Mouse (Mus musculus) embryonic facial prominence, embryonic 14.5 days (tissue): Measurements from ENCODE around the gene Rps15. TPM values are rescaled to one million over a fixed set of nuclear protein-coding genes. Genes with fewer than 3 reads are reported as not detected.

Experiments used
- ATAC-seq: fragments of 200-750 bp; cut with Nextera tagmentation; 2 replicates; pipeline ENCODE4 v1.8.0; 2017; ENCODE audit warnings: low read depth, moderate number of reproducible peaks, moderate TSS enrichment
- DNase-seq: peaks from one replicate; pipeline ENCODE4 v3.0.0-alpha.2; 2015; ENCODE audit warnings: low spot score
- H3K27ac ChIP-seq: fragments of 300-500 bp; sonication (generic); replicated peaks from 2 replicates; pipeline ENCODE4 v1.5.1; 2014; ENCODE audit warnings: low read depth, mild to moderate bottlenecking, low read length, moderate library complexity
- H3K27me3 ChIP-seq: fragments of 300-500 bp; sonication (generic); replicated peaks from 2 replicates; pipeline ENCODE4 v1.6.1; 2014; ENCODE audit warnings: low read length; ENCODE audit not compliant: control insufficient read depth, insufficient read depth
- H3K36me3 ChIP-seq: fragments of 300-500 bp; sonication (generic); 2 replicates; pipeline ENCODE4 v1.6.1; 2014; ENCODE audit warnings: low read length, mixed read lengths; ENCODE audit not compliant: control insufficient read depth, insufficient read depth
- H3K4me1 ChIP-seq: fragments of 300-500 bp; sonication (generic); 2 replicates; pipeline ENCODE4 v1.6.1; 2014; ENCODE audit warnings: antibody characterized with exemption, low read length; ENCODE audit not compliant: control insufficient read depth, insufficient read depth
- H3K4me2 ChIP-seq: fragments of 300-500 bp; sonication (generic); 2 replicates; pipeline ENCODE4 v1.6.1; 2014; ENCODE audit warnings: low read depth, mild to moderate bottlenecking, low read length, moderate library complexity, mixed read lengths
- H3K4me3 ChIP-seq: fragments of 300-500 bp; sonication (generic); 2 replicates; pipeline ENCODE4 v1.5.1; 2014; ENCODE audit warnings: low read depth, mild to moderate bottlenecking, low read length
- H3K9ac ChIP-seq: fragments of 300-500 bp; sonication (generic); 2 replicates; pipeline ENCODE4 v1.6.1; 2014; ENCODE audit warnings: low read depth, mild to moderate bottlenecking, low read length, moderate library complexity, mixed read lengths
- H3K9me3 ChIP-seq: fragments of 300-500 bp; sonication (generic); 2 replicates; pipeline ENCODE4 v1.6.1; 2016; ENCODE audit warnings: low read length; ENCODE audit not compliant: control insufficient read depth
- WGBS: fragments of 180-500 bp; shearing (Covaris S2); extraction: QIAGEN DNeasy Blood & Tissue Kit; methylation state at CpG from one replicate; pipeline ENCODE4 v1.1.7; 2014; 5-methylcytosine and 5-hydroxymethylcytosine counted together
- polyA plus RNA-seq: library from polyadenylated mRNA; unstranded; fragments of >200 nt; fragmentation: Nextera tagmentation; extraction: Ambion mirVana; gene quantifications from 2 replicates; pipeline ENCODE4 v1.2.1, GENCODE M21; 2014

Gene Rps15
- polyA plus RNA-seq, 1 experiment from 2014 or later: 1,145 TPM

DNA sequence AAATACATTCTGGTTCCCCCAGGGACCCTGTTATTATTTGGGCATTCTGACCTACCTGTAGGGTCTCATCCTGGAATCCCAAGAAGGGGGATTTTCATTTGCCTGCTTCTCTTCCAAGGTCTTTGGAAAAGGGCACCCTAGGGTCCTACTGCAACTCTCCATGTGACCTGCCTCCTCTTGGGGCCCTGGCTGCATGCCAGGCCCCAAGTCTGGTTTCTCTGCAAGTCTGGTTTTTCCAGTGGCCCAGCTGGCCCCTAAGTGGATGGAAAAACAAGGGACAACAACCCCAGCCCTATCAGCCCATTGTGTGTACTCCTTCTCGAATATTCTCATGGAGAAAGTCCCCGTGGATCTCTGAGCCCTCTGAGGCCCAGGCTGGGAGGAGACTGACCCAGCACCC, 38.6 kb downstream of the Rps15 start:
- Histone ChIP-seq H3K4me2 (peak overlapping the region; percentile 97; the same call in 1 of the 2 replicates), H3K4me3 (no peak overlapping the region), H3K27me3 (no peaks in the 10 kb centered on the region), H3K9ac (no peak overlapping the region), H3K27ac (no peak overlapping the region), H3K4me1 (peaks cover 3% of the 10 kb centered on the region), H3K36me3 (no peaks in the 10 kb centered on the region), H3K9me3 (no peaks in the 10 kb centered on the region)
- ATAC-seq: no peak
- DNase-seq: no peak
- 59% methylated on average over 2 of the region's 2 CpGs for WGBS

DNA sequence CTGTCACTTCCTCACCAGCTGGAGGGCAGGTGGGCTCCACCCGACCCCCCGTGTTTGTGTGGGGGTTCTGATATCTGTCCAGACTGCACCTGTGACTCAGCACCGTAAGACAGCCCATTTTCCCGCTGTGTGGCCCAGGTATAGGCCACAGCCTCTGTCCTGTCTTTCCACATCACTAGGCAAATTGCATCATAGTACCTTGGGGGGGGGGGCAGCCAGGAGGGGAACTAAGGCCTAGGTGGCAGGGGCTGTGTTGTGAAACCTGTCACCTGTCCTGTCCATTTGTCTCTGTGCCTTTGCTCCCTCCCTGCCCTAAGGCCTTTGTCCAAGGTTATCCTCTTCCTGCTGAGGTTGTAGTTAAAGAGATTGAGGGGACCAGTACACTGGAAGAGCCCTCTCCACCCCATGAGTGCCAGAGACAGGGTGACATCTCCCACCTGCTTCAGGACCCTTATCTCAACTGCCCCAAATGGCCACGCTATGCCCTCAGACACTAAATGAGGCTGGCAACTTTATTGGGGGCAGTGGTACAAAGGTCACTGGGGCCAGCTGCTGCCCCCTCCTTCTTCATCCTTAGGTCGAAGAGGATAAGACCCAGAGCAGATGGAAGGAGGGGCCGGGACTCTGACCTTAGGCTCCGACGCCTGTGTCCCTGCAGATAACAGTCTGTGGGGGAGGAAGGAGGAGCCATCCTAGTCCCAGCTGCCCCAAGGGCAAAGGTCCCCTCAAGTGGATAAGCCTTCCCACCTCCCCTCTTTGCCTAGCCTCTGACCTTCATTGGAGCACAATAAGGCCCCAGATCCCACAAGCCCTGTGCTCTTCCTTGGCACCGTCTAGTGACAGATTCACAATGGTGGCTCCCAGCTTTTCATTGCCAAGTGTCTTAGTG, 39.6 kb downstream of the Rps15 start:
- H3K9me3 ChIP-seq: no peaks in the 10 kb centered on the region
- H3K27ac ChIP-seq: no peak overlapping the region
- no peak overlapping the region for H3K9ac ChIP-seq
- H3K36me3 ChIP-seq: no peaks in the 10 kb centered on the region
- H3K4me2 ChIP-seq: no peak overlapping the region
- DNase-seq (no peak), ATAC-seq (no peak)
- H3K4me3 ChIP-seq: no peak overlapping the region
- WGBS: 52% methylated on average over 9 of the region's 10 CpGs
- no peaks in the 10 kb centered on the region for H3K27me3 ChIP-seq
- peaks cover 3% of the 10 kb centered on the region for H3K4me1 ChIP-seq

DNA sequence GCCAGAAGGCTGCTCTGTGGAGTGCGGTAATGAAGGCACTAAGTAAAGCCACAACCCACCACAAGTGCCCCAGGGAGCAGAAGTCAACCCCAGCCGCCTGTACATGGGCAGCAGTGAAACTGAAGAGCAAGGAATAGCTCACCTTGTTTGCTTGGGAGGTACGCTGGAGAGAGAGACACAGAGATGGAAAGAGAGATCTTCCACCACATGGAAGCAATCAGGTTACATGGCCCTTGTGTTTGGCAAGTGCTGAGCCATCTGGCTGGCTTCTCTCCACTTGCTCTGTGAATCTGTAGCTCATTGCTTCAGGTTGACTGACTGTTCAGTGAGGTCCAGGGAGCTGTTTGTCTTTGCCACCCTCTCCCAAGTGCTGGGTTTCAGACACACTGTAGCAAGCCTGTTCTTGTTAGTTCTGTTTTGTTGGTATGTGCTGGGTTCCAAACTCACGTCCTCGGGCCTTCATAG, 40.3 kb downstream of the Rps15 start:
- ATAC-seq: no peak
- Histone ChIP-seq H3K4me1 (peaks cover 3% of the 10 kb centered on the region), H3K36me3 (no peaks in the 10 kb centered on the region), H3K27ac (no peak overlapping the region), H3K9ac (no peak overlapping the region), H3K4me2 (no peak overlapping the region), H3K9me3 (no peaks in the 10 kb centered on the region), H3K27me3 (no peaks in the 10 kb centered on the region), H3K4me3 (no peak overlapping the region)
- 65% methylated on average over 5 of the region's 5 CpGs for WGBS
- no peak for DNase-seq

DNA sequence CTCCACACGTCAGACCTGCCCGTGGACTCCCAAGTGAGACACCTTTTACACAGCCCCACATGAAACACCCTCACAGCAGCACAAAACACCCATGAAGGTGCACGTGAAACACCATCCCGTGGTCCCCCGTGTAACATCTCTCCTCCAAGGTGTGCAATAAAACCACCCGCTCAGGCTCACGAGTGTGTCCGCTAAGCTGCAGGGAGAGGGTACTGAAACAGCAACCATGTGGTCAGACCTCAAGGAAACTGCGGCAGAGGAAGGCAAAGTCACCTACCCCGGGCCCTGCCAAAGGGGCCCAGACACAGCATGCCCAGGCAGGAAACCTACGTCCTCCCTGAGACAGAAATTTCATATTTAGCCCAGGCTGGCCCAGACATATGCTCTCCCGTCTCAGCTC, 44.0 kb downstream of the Rps15 start:
- peaks cover 13% of the 10 kb centered on the region for H3K27me3 ChIP-seq
- no peak for ATAC-seq
- WGBS: 79% methylated on average over 12 of the region's 12 CpGs
- H3K36me3 ChIP-seq: no peaks in the 10 kb centered on the region
- DNase-seq: no peak
- H3K4me1 ChIP-seq: no peaks in the 10 kb centered on the region
- no peak overlapping the region for H3K9ac ChIP-seq
- H3K4me3 ChIP-seq: no peak overlapping the region
- H3K4me2 ChIP-seq: no peak overlapping the region
- H3K27ac ChIP-seq: no peak overlapping the region
- H3K9me3 ChIP-seq: no peaks in the 10 kb centered on the region

DNA sequence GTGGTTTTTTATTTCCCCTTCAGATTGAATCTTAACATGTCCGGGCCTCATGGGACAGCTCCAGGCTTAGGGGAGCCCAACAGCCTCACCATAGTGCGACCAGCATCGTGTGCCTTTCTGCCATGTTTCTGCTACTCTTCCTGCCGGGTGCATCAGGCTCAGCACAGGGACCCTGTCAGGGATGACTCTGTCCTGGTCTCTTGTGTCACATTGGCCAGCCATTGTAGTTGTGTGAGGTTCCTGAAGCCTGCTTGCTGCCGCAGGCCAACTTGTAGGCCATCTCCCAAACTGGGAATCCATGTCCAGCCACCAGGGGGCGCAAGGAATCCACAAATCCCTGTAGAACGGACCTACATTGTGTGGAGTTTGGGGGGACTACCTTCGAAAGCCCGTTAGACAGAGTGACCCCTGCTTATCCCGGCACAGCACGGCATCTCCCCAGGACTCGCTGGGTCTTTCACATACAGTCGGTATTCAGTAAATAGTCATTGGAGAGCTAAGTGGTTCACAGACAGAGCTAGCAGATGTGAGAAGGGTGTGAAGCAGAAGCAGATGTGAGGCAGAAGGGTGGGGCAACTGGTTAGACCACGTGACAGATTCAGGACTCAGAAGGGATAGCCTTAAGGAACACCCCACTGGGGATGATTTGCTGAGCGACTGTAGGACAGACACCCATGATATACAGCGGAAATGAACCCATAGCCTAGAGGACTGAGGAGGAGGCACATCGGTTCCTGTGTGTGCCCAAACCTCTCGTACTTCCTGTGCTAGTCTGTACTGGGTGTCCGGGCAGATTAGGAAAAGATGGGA, 47.9 kb downstream of the Rps15 start:
- Histone ChIP-seq H3K4me2 (peak overlapping the region; percentile 25; the same call in 1 of the 2 replicates), H3K36me3 (no peaks in the 10 kb centered on the region), H3K27me3 (peaks cover 52% of the 10 kb centered on the region), H3K9ac (peak overlapping the region; percentile 32; the same call in 1 of the 2 replicates), H3K4me1 (peaks cover 27% of the 10 kb centered on the region), H3K4me3 (no peak overlapping the region), H3K9me3 (no peaks in the 10 kb centered on the region), H3K27ac (no peak overlapping the region)
- 20% methylated on average over 19 of the region's 19 CpGs for WGBS
- DNase-seq (peak; percentile 83), ATAC-seq (peak; percentile 19; the same call in 1 of the 2 replicates)

DNA sequence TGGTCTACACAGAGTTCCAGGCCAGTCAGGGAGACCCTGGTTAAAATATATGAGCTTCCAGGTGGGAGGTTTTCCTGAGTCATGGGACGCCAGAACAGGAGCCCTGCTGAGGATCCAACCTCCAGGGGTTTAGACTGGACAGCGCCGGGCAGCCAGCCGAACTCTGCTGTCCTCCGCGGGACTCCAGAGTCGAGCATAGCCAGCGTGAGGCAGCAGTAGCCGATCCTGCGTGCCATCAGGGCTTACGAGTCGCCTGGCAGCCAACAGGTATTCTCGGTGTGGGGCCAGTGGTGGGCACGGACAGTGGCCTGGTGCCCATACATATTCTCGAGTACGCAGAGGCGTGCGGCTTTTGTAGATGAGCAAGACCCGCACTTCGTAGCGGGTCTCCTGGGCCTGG, 48.8 kb downstream of the Rps15 start:
- ATAC-seq: no peak
- Histone ChIP-seq H3K9ac (no peak overlapping the region), H3K9me3 (no peaks in the 10 kb centered on the region), H3K27ac (no peak overlapping the region), H3K27me3 (peaks cover 60% of the 10 kb centered on the region), H3K4me2 (no peak overlapping the region; the same call in 1 of the 2 replicates), H3K36me3 (no peaks in the 10 kb centered on the region), H3K4me1 (peaks cover 29% of the 10 kb centered on the region), H3K4me3 (no peak overlapping the region)
- DNase-seq: no peak
- 10% methylated on average over 21 of the region's 21 CpGs for WGBS

DNA sequence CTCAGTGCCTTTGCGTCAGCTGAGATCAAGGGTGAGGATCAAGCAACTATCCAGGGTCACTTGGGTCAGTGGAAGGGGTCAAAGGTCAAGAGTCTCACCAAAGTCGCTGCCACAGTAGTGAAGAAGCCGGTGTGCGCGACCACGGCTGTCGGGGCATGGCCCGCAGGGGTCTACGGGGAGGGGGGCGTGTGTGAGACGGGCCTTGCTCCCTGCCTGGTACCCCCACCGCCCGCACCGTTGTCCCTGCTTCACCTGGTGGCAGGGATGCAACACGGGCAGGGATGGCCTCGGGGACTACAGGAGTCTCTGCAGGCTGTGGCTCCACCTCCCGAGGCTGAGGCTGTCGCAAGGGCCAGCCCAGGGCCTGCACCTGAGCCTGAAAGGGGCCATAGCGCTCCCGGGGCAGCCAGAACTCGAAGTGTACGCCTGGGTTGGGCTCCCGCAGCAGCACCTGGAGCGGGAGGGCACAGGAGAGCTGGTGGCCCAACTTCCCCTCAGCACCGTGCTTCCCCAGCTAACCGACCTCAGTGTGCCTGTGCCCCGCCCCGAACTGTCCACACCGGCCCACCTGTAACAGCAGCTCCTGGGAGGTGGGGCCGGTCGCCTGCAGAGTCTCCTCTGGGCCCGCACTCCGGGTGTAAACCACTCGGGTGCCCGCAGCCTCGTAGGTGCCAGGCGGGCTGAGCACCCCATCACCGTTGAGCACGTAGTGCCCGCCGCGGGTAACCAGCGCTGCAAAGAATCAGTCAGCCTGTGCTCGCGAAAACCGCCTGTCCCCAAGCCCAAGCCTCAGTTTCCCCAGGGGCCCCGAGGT, 49.4 kb downstream of the Rps15 start:
- Histone ChIP-seq H3K27me3 (peaks cover 63% of the 10 kb centered on the region), H3K4me2 (peak overlapping the region; percentile 57), H3K9ac (no peak overlapping the region; the same call in 1 of the 2 replicates), H3K27ac (no peak overlapping the region), H3K4me3 (peak overlapping the region; percentile 37), H3K36me3 (no peaks in the 10 kb centered on the region), H3K4me1 (peaks cover 29% of the 10 kb centered on the region), H3K9me3 (no peaks in the 10 kb centered on the region)
- no peak for ATAC-seq
- 6% methylated on average over 30 of the region's 47 CpGs for WGBS
- DNase-seq: no peak

DNA sequence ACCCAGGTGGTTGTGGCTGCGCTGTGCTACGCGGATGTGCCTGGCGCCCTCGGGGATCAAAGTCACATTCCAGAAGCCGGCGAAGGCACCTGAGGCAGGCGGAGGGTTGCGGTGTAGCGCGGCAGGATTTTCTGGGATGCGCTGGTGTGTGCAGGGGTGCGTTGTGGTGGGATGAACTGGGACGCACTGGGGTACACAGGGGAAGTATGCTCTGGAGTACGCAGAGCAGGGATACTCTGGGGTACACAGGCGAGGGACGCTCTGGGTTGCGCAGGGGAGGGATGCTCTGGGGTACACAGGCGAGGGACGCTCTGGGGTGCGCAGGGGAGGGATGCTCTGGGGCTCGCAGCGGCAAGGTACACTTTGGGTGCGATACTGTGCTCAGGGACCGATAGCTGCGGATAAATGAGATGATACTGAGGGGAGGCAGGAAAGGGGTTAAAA, 50.1 kb downstream of the Rps15 start:
- DNase-seq (no peak), ATAC-seq (peak; percentile 2; the same call in 1 of the 2 replicates)
- Histone ChIP-seq H3K4me2 (peak overlapping the region; percentile 57), H3K9ac (no peak overlapping the region; the same call in 1 of the 2 replicates), H3K9me3 (no peaks in the 10 kb centered on the region), H3K4me1 (peaks cover 29% of the 10 kb centered on the region), H3K4me3 (peak overlapping the region; percentile 37), H3K27ac (no peak overlapping the region), H3K36me3 (no peaks in the 10 kb centered on the region), H3K27me3 (peaks cover 67% of the 10 kb centered on the region)
- WGBS: under 1% methylated on average over 26 of the region's 26 CpGs
